Mouse (Mus musculus): Measurements from ENCODE around the gene Olfr520. TPM values are rescaled to one million over a fixed set of nuclear protein-coding genes. Genes with fewer than 3 reads are reported as not detected.

Gene Olfr520
- polyA plus RNA-seq, 1 experiment from 2014 or later = not detected

DNA sequence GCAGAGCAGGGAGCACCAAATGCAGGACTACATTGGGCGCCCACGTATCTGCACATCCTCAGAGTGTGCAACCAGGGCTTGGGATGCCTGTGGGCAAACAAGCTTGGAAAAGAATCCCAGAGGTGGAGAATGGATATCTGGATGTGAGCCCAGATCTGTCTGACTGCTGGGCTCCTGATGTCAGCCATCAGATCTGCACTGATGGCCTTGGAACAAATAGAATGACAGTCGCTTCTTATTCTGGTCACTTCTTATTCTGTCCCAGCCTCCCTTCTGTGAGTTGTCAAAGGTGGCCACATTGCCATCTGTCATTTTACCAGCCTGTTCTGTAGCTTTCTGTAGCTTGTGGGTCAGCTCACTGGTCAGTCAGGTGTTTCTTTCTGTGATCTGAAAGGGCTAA, 31.5 kb upstream of the Olfr520 start:
- peaks cover 4% of the 10 kb centered on the region; the same call in 1 of the 2 replicates for H3K4me1 ChIP-seq (ENCODE audit: control insufficient read depth, insufficient read depth, low read length)
- H3K9ac ChIP-seq (ENCODE audit: low read length) = no peak overlapping the region
- WGBS = 89% methylated on average over 3 of the region's 3 CpGs
- H3K27ac ChIP-seq (ENCODE audit: low read depth, low read length) = no peak overlapping the region
- no peaks in the 10 kb centered on the region for H3K36me3 ChIP-seq (ENCODE audit: control insufficient read depth, insufficient read depth, low read length)
- no peak overlapping the region for H3K4me3 ChIP-seq (ENCODE audit: low read depth, low read length)
- no peak overlapping the region for H3K4me2 ChIP-seq (ENCODE audit: low read depth)
- ATAC-seq (ENCODE audit: insufficient read depth, low FRiP score, low TSS enrichment) (no peak), DNase-seq (ENCODE audit: low spot score) (no peak)
- no peaks in the 10 kb centered on the region for H3K27me3 ChIP-seq (ENCODE audit: control insufficient read depth, insufficient read depth, low read length)
- no peaks in the 10 kb centered on the region for H3K9me3 ChIP-seq (ENCODE audit: control insufficient read depth, low read length)

GRCm38 (mm10) chr7:99699106-99699505, 31.0 kb upstream of the Olfr520 start:
- H3K4me3 ChIP-seq (ENCODE audit: low read depth, low read length) = no peak overlapping the region
- H3K9ac ChIP-seq (ENCODE audit: low read length) = no peak overlapping the region
- H3K27me3 ChIP-seq (ENCODE audit: control insufficient read depth, insufficient read depth, low read length) = no peaks in the 10 kb centered on the region
- H3K4me1 ChIP-seq (ENCODE audit: control insufficient read depth, insufficient read depth, low read length) = peaks cover 4% of the 10 kb centered on the region; the same call in 1 of the 2 replicates
- ATAC-seq (ENCODE audit: insufficient read depth, low FRiP score, low TSS enrichment) (no peak), DNase-seq (ENCODE audit: low spot score) (no peak)
- WGBS = 26% methylated on average over 3 of the region's 3 CpGs
- no peak overlapping the region for H3K27ac ChIP-seq (ENCODE audit: low read depth, low read length)
- H3K36me3 ChIP-seq (ENCODE audit: control insufficient read depth, insufficient read depth, low read length) = no peaks in the 10 kb centered on the region
- no peaks in the 10 kb centered on the region for H3K9me3 ChIP-seq (ENCODE audit: control insufficient read depth, low read length)
- no peak overlapping the region for H3K4me2 ChIP-seq (ENCODE audit: low read depth)

DNA sequence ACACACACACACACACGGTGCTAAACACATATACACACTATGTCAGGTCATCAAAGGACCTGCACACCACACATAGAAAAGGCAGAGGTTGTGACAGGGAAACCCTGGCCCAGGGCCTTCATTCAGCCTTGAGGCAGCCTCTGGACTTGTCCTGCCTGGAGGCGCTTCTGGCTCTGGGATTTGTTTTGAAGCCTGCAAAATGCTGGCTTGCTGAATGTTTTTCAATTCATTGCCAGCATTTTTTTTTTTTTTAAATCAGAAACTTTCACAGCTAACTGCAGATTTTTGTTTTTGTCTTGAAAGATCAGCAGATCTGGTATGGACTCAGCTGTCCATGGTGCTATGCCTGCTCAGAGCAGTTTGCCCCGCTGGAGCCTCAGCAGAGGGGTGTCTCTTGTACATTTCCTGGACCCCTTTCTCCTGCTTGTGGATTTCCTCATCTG, 30.3 kb upstream of the Olfr520 start:
- WGBS = 80% methylated on average over 3 of the region's 3 CpGs
- H3K4me2 ChIP-seq (ENCODE audit: low read depth) = no peak overlapping the region
- H3K4me3 ChIP-seq (ENCODE audit: low read depth, low read length) = no peak overlapping the region
- H3K36me3 ChIP-seq (ENCODE audit: control insufficient read depth, insufficient read depth, low read length) = no peaks in the 10 kb centered on the region
- no peak overlapping the region for H3K9ac ChIP-seq (ENCODE audit: low read length)
- ATAC-seq (ENCODE audit: insufficient read depth, low FRiP score, low TSS enrichment) (no peak), DNase-seq (ENCODE audit: low spot score) (no peak)
- H3K27ac ChIP-seq (ENCODE audit: low read depth, low read length) = no peak overlapping the region
- peaks cover 4% of the 10 kb centered on the region; the same call in 1 of the 2 replicates for H3K4me1 ChIP-seq (ENCODE audit: control insufficient read depth, insufficient read depth, low read length)
- no peaks in the 10 kb centered on the region for H3K27me3 ChIP-seq (ENCODE audit: control insufficient read depth, insufficient read depth, low read length)
- H3K9me3 ChIP-seq (ENCODE audit: control insufficient read depth, low read length) = no peaks in the 10 kb centered on the region

GRCm38 (mm10) chr7:99700641-99701040, 29.4 kb upstream of the Olfr520 start:
- H3K9me3 ChIP-seq (ENCODE audit: control insufficient read depth, low read length) = no peaks in the 10 kb centered on the region
- H3K4me3 ChIP-seq (ENCODE audit: low read depth, low read length) = no peak overlapping the region
- no peak overlapping the region for H3K9ac ChIP-seq (ENCODE audit: low read length)
- H3K27me3 ChIP-seq (ENCODE audit: control insufficient read depth, insufficient read depth, low read length) = no peaks in the 10 kb centered on the region
- H3K4me2 ChIP-seq (ENCODE audit: low read depth) = no peak overlapping the region
- 80% methylated on average over 4 of the region's 4 CpGs for WGBS
- H3K27ac ChIP-seq (ENCODE audit: low read depth, low read length) = no peak overlapping the region
- H3K36me3 ChIP-seq (ENCODE audit: control insufficient read depth, insufficient read depth, low read length) = no peaks in the 10 kb centered on the region
- no peak for DNase-seq (ENCODE audit: low spot score)
- no peak for ATAC-seq (ENCODE audit: insufficient read depth, low FRiP score, low TSS enrichment)
- peaks cover 4% of the 10 kb centered on the region; the same call in 1 of the 2 replicates for H3K4me1 ChIP-seq (ENCODE audit: control insufficient read depth, insufficient read depth, low read length)

GRCm38 (mm10) chr7:99702201-99702600, 27.9 kb upstream of the Olfr520 start:
- H3K27me3 ChIP-seq (ENCODE audit: control insufficient read depth, insufficient read depth, low read length) = no peaks in the 10 kb centered on the region
- H3K4me3 ChIP-seq (ENCODE audit: low read depth, low read length) = no peak overlapping the region
- peaks cover 4% of the 10 kb centered on the region; the same call in 1 of the 2 replicates for H3K4me1 ChIP-seq (ENCODE audit: control insufficient read depth, insufficient read depth, low read length)
- H3K36me3 ChIP-seq (ENCODE audit: control insufficient read depth, insufficient read depth, low read length) = no peaks in the 10 kb centered on the region
- no peak overlapping the region for H3K27ac ChIP-seq (ENCODE audit: low read depth, low read length)
- WGBS = 37% methylated on average over 6 of the region's 6 CpGs
- H3K9ac ChIP-seq (ENCODE audit: low read length) = no peak overlapping the region
- DNase-seq (ENCODE audit: low spot score) (no peak), ATAC-seq (ENCODE audit: insufficient read depth, low FRiP score, low TSS enrichment) (no peak)
- no peak overlapping the region for H3K4me2 ChIP-seq (ENCODE audit: low read depth)
- H3K9me3 ChIP-seq (ENCODE audit: control insufficient read depth, low read length) = no peaks in the 10 kb centered on the region

- no peak overlapping the region for H3K4me2 ChIP-seq (ENCODE audit: low read depth)
- H3K27me3 ChIP-seq (ENCODE audit: control insufficient read depth, insufficient read depth, low read length) = no peaks in the 10 kb centered on the region
- H3K4me3 ChIP-seq (ENCODE audit: low read depth, low read length) = no peak overlapping the region
- H3K4me1 ChIP-seq (ENCODE audit: control insufficient read depth, insufficient read depth, low read length) = peaks cover 4% of the 10 kb centered on the region; the same call in 1 of the 2 replicates
- H3K9ac ChIP-seq (ENCODE audit: low read length) = no peak overlapping the region
- H3K36me3 ChIP-seq (ENCODE audit: control insufficient read depth, insufficient read depth, low read length) = no peaks in the 10 kb centered on the region
- WGBS = 79% methylated on average over 3 of the region's 3 CpGs
- ATAC-seq (ENCODE audit: insufficient read depth, low FRiP score, low TSS enrichment) = no peak
- H3K9me3 ChIP-seq (ENCODE audit: control insufficient read depth, low read length) = no peaks in the 10 kb centered on the region
- no peak for DNase-seq (ENCODE audit: low spot score)
- H3K27ac ChIP-seq (ENCODE audit: low read depth, low read length) = no peak overlapping the region
Measured at GRCm38 (mm10) chr7:99704736-99705519, 25.1 kb upstream of the Olfr520 start.

DNA sequence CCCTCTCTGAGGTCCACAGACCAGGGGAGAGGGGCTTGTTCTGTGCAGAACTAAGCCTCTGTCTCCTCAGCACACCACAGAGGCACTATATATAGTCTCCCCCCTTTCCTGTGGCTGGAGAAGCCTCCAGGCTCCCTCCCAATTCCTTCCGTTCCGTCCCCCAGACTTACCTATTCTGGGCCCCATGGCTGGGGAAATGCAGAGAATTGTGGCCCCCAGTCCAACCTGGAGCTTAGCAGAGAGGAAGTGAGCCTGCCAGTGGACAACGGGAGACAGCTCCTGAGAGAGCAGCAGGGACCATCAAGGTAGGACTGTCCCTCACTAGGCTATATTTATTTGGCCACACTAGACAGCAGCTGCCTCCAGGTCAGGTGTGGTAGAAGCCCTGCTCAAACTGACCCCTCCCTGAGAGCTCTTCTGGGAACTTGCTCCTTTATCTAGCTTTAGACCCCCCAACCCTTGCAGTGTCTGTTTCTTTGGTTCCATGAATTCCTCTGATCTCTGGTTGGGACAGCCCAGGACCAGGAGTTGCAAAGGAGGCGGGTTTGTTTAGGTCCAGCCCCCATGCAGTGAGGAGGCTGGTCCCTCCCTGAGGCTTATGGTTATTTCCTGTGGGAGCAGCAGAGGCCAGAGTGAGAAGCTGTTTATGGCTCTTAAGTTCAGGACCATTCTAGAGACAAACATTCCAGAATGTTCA, 23.6 kb upstream of the Olfr520 start:
- H3K4me1 ChIP-seq (ENCODE audit: control insufficient read depth, insufficient read depth, low read length) = peaks cover 4% of the 10 kb centered on the region; the same call in 1 of the 2 replicates
- no peaks in the 10 kb centered on the region for H3K9me3 ChIP-seq (ENCODE audit: control insufficient read depth, low read length)
- H3K9ac ChIP-seq (ENCODE audit: low read length) = no peak overlapping the region
- DNase-seq (ENCODE audit: low spot score) (no peak), ATAC-seq (ENCODE audit: insufficient read depth, low FRiP score, low TSS enrichment) (no peak)
- no peak overlapping the region for H3K27ac ChIP-seq (ENCODE audit: low read depth, low read length)
- WGBS = 68% methylated on average over 4 of the region's 4 CpGs
- H3K36me3 ChIP-seq (ENCODE audit: control insufficient read depth, insufficient read depth, low read length) = no peaks in the 10 kb centered on the region
- no peak overlapping the region for H3K4me3 ChIP-seq (ENCODE audit: low read depth, low read length)
- no peak overlapping the region for H3K4me2 ChIP-seq (ENCODE audit: low read depth)
- no peaks in the 10 kb centered on the region for H3K27me3 ChIP-seq (ENCODE audit: control insufficient read depth, insufficient read depth, low read length)

- no peak for ATAC-seq (ENCODE audit: insufficient read depth, low FRiP score, low TSS enrichment)
- no peaks in the 10 kb centered on the region for H3K9me3 ChIP-seq (ENCODE audit: control insufficient read depth, low read length)
- H3K9ac ChIP-seq (ENCODE audit: low read length) = no peak overlapping the region
- WGBS = 50% methylated on average over 4 of the region's 4 CpGs
- no peak overlapping the region for H3K4me3 ChIP-seq (ENCODE audit: low read depth, low read length)
- H3K36me3 ChIP-seq (ENCODE audit: control insufficient read depth, insufficient read depth, low read length) = no peaks in the 10 kb centered on the region
- H3K27ac ChIP-seq (ENCODE audit: low read depth, low read length) = no peak overlapping the region
- H3K4me1 ChIP-seq (ENCODE audit: control insufficient read depth, insufficient read depth, low read length) = peaks cover 4% of the 10 kb centered on the region; the same call in 1 of the 2 replicates
- no peak overlapping the region for H3K4me2 ChIP-seq (ENCODE audit: low read depth)
- no peaks in the 10 kb centered on the region for H3K27me3 ChIP-seq (ENCODE audit: control insufficient read depth, insufficient read depth, low read length)
- no peak for DNase-seq (ENCODE audit: low spot score)
Measured at GRCm38 (mm10) chr7:99707038-99707595, 23.0 kb upstream of the Olfr520 start.

Measured in neural tube, embryonic 11.5 days (tissue).